Mouse (Mus musculus) hematopoietic stem cell, adult 5-6 weeks (primary cell): ENCODE measurements around the gene Ms4a4c. TPM values are rescaled to one million over a fixed set of nuclear protein-coding genes. Genes with fewer than 3 reads are reported as not detected.
"Not testable (repeated sequence)": the region's sequence is repeated elsewhere in the genome, so short reads cannot be mapped to it uniquely, and the experiment has no call there.

Experiments used
- ATAC-seq, 2 experiments: fragments of 125-278 bp in 1 of 2; replicated peaks in 1 of 2; 2 replicates each; pipeline ENCODE4 v1.8.0; 2016 to 2017; ENCODE audit warnings: inconsistent platforms in 2 of 2, mild to moderate bottlenecking in 2 of 2, moderate number of reproducible peaks in 2 of 2, low read depth in 1 of 2, moderate TSS enrichment in 1 of 2; ENCODE audit not compliant: low FRiP score in 2 of 2, poor library complexity in 2 of 2, severe bottlenecking in 2 of 2, insufficient read depth in 1 of 2, low TSS enrichment in 1 of 2
- total RNA-seq: library from RNA; stranded (forward); fragments of 172-1452, 232-1000 nt; gene quantifications from 2 replicates; pipeline ENCODE4 v1.2.3, GENCODE M21; 2017

Ms4a4c gene
- total RNA-seq, result 10.5 and 14.1 TPM in 2 replicates

- ATAC-seq, result no peak
These were observed at the start of gene Ms4a4c for GRCm38 (mm10) chr19:11404527-11404926. Ms4a4c (plus strand) TSS chr19:11404770.

- peak; percentile 51 to 59; a peak in 2 of 4 replicates for ATAC-seq
These were observed 48.8 kb upstream of the Ms4a4c start for GRCm38 (mm10) chr19:11355730-11356129.

- ATAC-seq, result peak in 1 of 2 experiments; percentile 37; a peak in 1 of 4 replicates
These were observed 44.5 kb upstream of the Ms4a4c start for GRCm38 (mm10) chr19:11360106-11360505.

GRCm38 (mm10) chr19:11362002-11362401 lies 42.6 kb upstream of the Ms4a4c start:
- ATAC-seq, result 0 out of 4 replicates have a peak, but pooled peaks of 1 of the 2 experiments have one; percentile 46

GRCm38 (mm10) chr19:11368310-11368709 lies 36.3 kb upstream of the Ms4a4c start:
- ATAC-seq, result no peak

- ATAC-seq, result no peak
These were observed 33.4 kb upstream of the Ms4a4c start for GRCm38 (mm10) chr19:11371181-11371580.

GRCm38 (mm10) chr19:11375273-11375672 lies 29.3 kb upstream of the Ms4a4c start, which contains the start of gene Ms4a4a:
Ms4a4a (plus strand) TSS chr19:11375523.
- no peak for ATAC-seq

- no peak for ATAC-seq
These were observed 28.2 kb upstream of the Ms4a4c start for GRCm38 (mm10) chr19:11376399-11376798.

GRCm38 (mm10) chr19:11387109-11387508 lies 17.5 kb upstream of the Ms4a4c start:
- no peak for ATAC-seq

GRCm38 (mm10) chr19:11387685-11388084 lies 16.9 kb upstream of the Ms4a4c start:
- ATAC-seq, result no peak

GRCm38 (mm10) chr19:11388949-11389348 lies 15.6 kb upstream of the Ms4a4c start:
- ATAC-seq, result no peak

- no peak for ATAC-seq
These were observed 8.8 kb upstream of the Ms4a4c start for GRCm38 (mm10) chr19:11395769-11396168.

GRCm38 (mm10) chr19:11407428-11407827 lies 2.9 kb downstream of the Ms4a4c start:
- ATAC-seq, result no peak

GRCm38 (mm10) chr19:11408591-11408990 lies 4.0 kb downstream of the Ms4a4c start:
- ATAC-seq, result no peak

GRCm38 (mm10) chr19:11411640-11412039 lies 7.1 kb downstream of the Ms4a4c start:
- no peak; a peak in 1 of 4 replicates for ATAC-seq

- no peak for ATAC-seq
These were observed 9.5 kb downstream of the Ms4a4c start for GRCm38 (mm10) chr19:11414084-11414483.

- ATAC-seq, result no peak
These were observed 11.0 kb downstream of the Ms4a4c start for GRCm38 (mm10) chr19:11415581-11415980.

GRCm38 (mm10) chr19:11418865-11419264 lies 14.3 kb downstream of the Ms4a4c start:
- ATAC-seq, result not testable (repeated sequence)

- peak; percentile 32 to 59; a peak in 2 of 4 replicates for ATAC-seq
These were observed 26.6 kb downstream of the Ms4a4c start for GRCm38 (mm10) chr19:11431209-11431608.
